Mouse (Mus musculus): Measurements from ENCODE around the gene Saysd1. TPM values are rescaled to one million over a fixed set of nuclear protein-coding genes. Genes with fewer than 3 reads are reported as not detected.
A peak's percentile ranks its signal among the peaks of the same experiment; 100 is the strongest.

The Saysd1 gene
- total and polyA plus RNA-seq, 3 experiments: 5.3 to 6.6 (median 5.9) TPM

- no peak for DNase-seq (ENCODE audit: extremely low read depth)
- TF ChIP-seq NRF1 (IDR thresholded peaks at IDR 0.05; ENCODE audit: low read depth, low read length) (no peak), USF2 (conservative IDR thresholded peaks at IDR 0.05; ENCODE audit: low read depth, low read length) (no peak), MAZ (IDR thresholded peaks at IDR 0.05; ENCODE audit: low read depth, low read length) (no peak)
- H3K27me3 ChIP-seq (replicated peaks): peaks cover 1% of the 10 kb centered on the region
- in situ Hi-C loops (cut with MboI; ENCODE audit: low pct_ligation_motif_present, low pct_unique_long_range_greater_than_20kb, low sequenced_read_pairs) (no loop called here), dilution Hi-C loops (cut with MboI; ENCODE audit: extremely low pct_ligation_motif_present, extremely low pct_unique_long_range_greater_than_20kb, low sequenced_read_pairs) (no loop called here)
- peak overlapping the region; percentile 89 for H3K4me2 ChIP-seq (ENCODE audit: insufficient read depth, low read depth, poor library complexity, severe bottlenecking)
- H3K4me1 ChIP-seq (ENCODE audit: control insufficient read depth in 1 of 2, insufficient read depth in 2 of 2): peaks cover 0 to 32% of the 10 kb centered on the region in 2 experiments; a peak in 2 of 4 replicates
- H3K9ac ChIP-seq (ENCODE audit: insufficient read depth, low read depth): peak overlapping the region; percentile 32
- H3K36me3 ChIP-seq (replicated peaks in 1 of 2; ENCODE audit: control insufficient read depth in 1 of 2, insufficient read depth in 1 of 2, low read length in 1 of 2): no peaks in the 10 kb centered on the region
- peaks cover 54% of the 10 kb centered on the region for H3K79me2 ChIP-seq (replicated peaks; ENCODE audit: control insufficient read depth, extremely low read depth, insufficient read depth, poor library complexity, severe bottlenecking)
- H3K27ac ChIP-seq (ENCODE audit: insufficient read depth, low read depth): no peak overlapping the region
- H3K9me3 ChIP-seq (replicated peaks; ENCODE audit: low read length): no peaks in the 10 kb centered on the region
- H3K4me3 ChIP-seq (replicated peaks in 1 of 3; ENCODE audit: low read depth in 2 of 3, low read length in 2 of 3, poor library complexity in 1 of 3): peak overlapping the region; percentile 70 to 87 (median 73)
Measured at GRCm38 (mm10) chr14:20180751-20181162, 42.4 kb upstream of the Saysd1 start.

GRCm38 (mm10) chr14:20180304-20180703, 42.0 kb upstream of the Saysd1 start:
- peak overlapping the region; percentile 32 for H3K9ac ChIP-seq (ENCODE audit: insufficient read depth, low read depth)
- no peak for DNase-seq (ENCODE audit: extremely low read depth)
- dilution Hi-C loops (cut with MboI; ENCODE audit: extremely low pct_ligation_motif_present, extremely low pct_unique_long_range_greater_than_20kb, low sequenced_read_pairs): no loop called here
- H3K4me3 ChIP-seq (replicated peaks in 1 of 3; ENCODE audit: low read depth in 2 of 3, low read length in 2 of 3, poor library complexity in 1 of 3): peak overlapping the region; percentile 70 to 87 (median 73)
- in situ Hi-C loops (cut with MboI; ENCODE audit: low pct_ligation_motif_present, low pct_unique_long_range_greater_than_20kb, low sequenced_read_pairs): no loop called here
- H3K9me3 ChIP-seq (replicated peaks; ENCODE audit: low read length): no peaks in the 10 kb centered on the region
- H3K4me2 ChIP-seq (ENCODE audit: insufficient read depth, low read depth, poor library complexity, severe bottlenecking): peak overlapping the region; percentile 89
- H3K36me3 ChIP-seq (replicated peaks in 1 of 2; ENCODE audit: control insufficient read depth in 1 of 2, insufficient read depth in 1 of 2, low read length in 1 of 2): no peaks in the 10 kb centered on the region
- peaks cover 59% of the 10 kb centered on the region for H3K79me2 ChIP-seq (replicated peaks; ENCODE audit: control insufficient read depth, extremely low read depth, insufficient read depth, poor library complexity, severe bottlenecking)
- peaks cover 1% of the 10 kb centered on the region for H3K27me3 ChIP-seq (replicated peaks)
- H3K4me1 ChIP-seq (ENCODE audit: control insufficient read depth in 1 of 2, insufficient read depth in 2 of 2): peaks cover 1 to 36% of the 10 kb centered on the region in 2 experiments; a peak in 3 of 4 replicates
- TF ChIP-seq JUN (IDR thresholded peaks at IDR 0.05; ENCODE audit: insufficient read depth, low read depth, low read length): no peak
- TF ChIP-seq POLR2A (IDR thresholded peaks at IDR 0.05; ENCODE audit: low read depth, low read length): no peak
- no peak for TF ChIP-seq UBTF (IDR thresholded peaks at IDR 0.05; ENCODE audit: low read depth, low read length)
- no peak for TF ChIP-seq RAD21 (IDR thresholded peaks at IDR 0.05; ENCODE audit: low read depth, low read length)
- no peak for TF ChIP-seq HCFC1 (IDR thresholded peaks at IDR 0.05; ENCODE audit: low read depth, low read length)
- TF ChIP-seq CHD2 (IDR thresholded peaks at IDR 0.05; ENCODE audit: low read length): no peak
- TF ChIP-seq NRF1 (IDR thresholded peaks at IDR 0.05; ENCODE audit: low read depth, low read length): no peak
- TF ChIP-seq USF1 (IDR thresholded peaks at IDR 0.05; ENCODE audit: low read depth, low read length): no peak
- no peak for TF ChIP-seq ZNF384 (IDR thresholded peaks at IDR 0.05; ENCODE audit: low read depth, low read length)
- TF ChIP-seq MYC (IDR thresholded peaks at IDR 0.05; ENCODE audit: low read depth, low read length): no peak
- TF ChIP-seq PAX5 (IDR thresholded peaks at IDR 0.05; ENCODE audit: low read length): no peak
- TF ChIP-seq RCOR1 (conservative IDR thresholded peaks at IDR 0.05; ENCODE audit: low read depth, low read length): no peak
- H3K27ac ChIP-seq (ENCODE audit: insufficient read depth, low read depth): no peak overlapping the region

All from CH12.LX (cell line).